Mouse (Mus musculus) bone marrow macrophage, adult 2 months (primary cell): ENCODE measurements around the gene Asb2.

Source experiments
- CTCF ChIP-seq: IDR thresholded peaks from 2 replicates; pipeline ENCODE4 v1.5.1; 2012; ENCODE audit warnings: low read depth, mild to moderate bottlenecking, low read length, moderate library complexity
- POLR2A ChIP-seq: IDR thresholded peaks from 2 replicates; pipeline ENCODE4 v1.6.1; 2012; ENCODE audit warnings: mild to moderate bottlenecking, low read depth, low read length, borderline replicate concordance

DNA sequence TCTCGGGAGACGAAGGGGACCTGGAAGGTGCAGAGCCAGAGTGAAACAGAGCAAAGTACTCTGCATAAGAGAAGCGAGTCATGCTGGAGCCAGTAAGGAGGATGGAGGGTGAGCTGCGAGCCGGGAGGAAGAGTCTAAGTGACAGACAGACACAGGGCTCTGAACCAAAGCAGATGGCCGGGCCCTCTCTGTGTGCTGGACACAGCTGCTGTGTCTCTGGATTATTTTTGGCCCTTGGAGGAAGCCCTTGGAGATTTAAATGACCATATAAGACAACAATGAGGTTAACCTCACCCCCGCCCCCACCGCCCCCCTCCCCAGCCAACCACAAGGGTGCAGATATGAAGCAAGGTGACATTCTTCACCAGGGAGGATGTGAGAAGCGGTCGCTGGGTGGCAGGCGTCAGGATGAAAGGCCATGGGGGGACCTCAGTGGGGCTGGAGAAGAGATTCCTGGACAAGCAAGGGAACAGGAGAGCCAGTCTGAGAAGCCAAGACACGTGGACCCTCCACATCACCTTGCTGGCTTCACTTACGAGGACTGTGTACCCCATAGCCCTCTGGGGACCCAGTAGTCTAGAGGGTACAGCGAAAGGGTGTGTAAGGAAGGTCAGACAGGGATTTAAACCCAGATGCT, 17.5 kb downstream of the Asb2 start:
- TF ChIP-seq CTCF = no peak
- no peak for TF ChIP-seq POLR2A
